Comparison of ENCODE assay signal across 10 mouse cellular contexts in genomic region chr2:4472760-4473480, GRCm38 (mm10).
DNase-seq lines count a peak whose midpoint lies in the region; ATAC-seq lines count a peak whose summit lies in the region.
"Had no signal": no experiment of that assay in that cellular context is flagged by ENCODE, and none has a peak within 500 bp of the region (broad histone marks: within the 10 kb centered on the region; RNA-seq: fewer than 3 reads in every experiment).

No protein-coding gene starts in this region.

- H3K36me3 ChIP-seq in heart, embryonic 10.5 days, result peaks cover 17% of the 10 kb centered on the region; the same call in 1 of the 2 replicates
- no peaks in the 10 kb centered on the region for H3K36me3 ChIP-seq in lung, embryonic 16.5 days (ENCODE audit: control insufficient read depth, insufficient read depth, low read length)
- H3K36me3 ChIP-seq in hindbrain, embryonic 16.5 days (ENCODE audit: control insufficient read depth, insufficient read depth, low read length), result peaks cover 8% of the 10 kb centered on the region

- H3K27ac ChIP-seq in heart, embryonic 10.5 days, result no peak overlapping the region
- H3K27ac ChIP-seq in lung, embryonic 16.5 days (ENCODE audit: low read length), result peak overlapping the region; percentile 35; the same call in 1 of the 2 replicates
- H3K27ac ChIP-seq in hindbrain, embryonic 16.5 days (ENCODE audit: low read depth, low read length), result peak overlapping the region; percentile 29; the same call in 1 of the 2 replicates
- H3K27ac ChIP-seq: midbrain, embryonic 12.5 days had no signal

- DNase-seq in heart, adult 11 months, result peak; percentile 98
- no peak for DNase-seq in heart, embryonic 10.5 days (ENCODE audit: low spot score)
- DNase-seq in lung, adult 18-20 months, result no peak
- peak; percentile 59 for DNase-seq in gastrocnemius, postnatal 10 days
- DNase-seq in B cell, adult 2 months, result no peak
- no peak for DNase-seq in thymus, postnatal 10 days (ENCODE audit: low spot score in 2 of 2)

- 74% methylated on average over 7 of the region's 7 CpGs for WGBS in heart, embryonic 10.5 days
- 53% methylated on average over 7 of the region's 7 CpGs for WGBS in lung, embryonic 16.5 days
- 36% methylated on average over 7 of the region's 7 CpGs for WGBS in hindbrain, embryonic 16.5 days

- H3K4me3 ChIP-seq in heart, embryonic 10.5 days, result no peak overlapping the region
- no peak overlapping the region for H3K4me3 ChIP-seq in lung, embryonic 16.5 days (ENCODE audit: low read length)
- H3K4me3 ChIP-seq in hindbrain, embryonic 16.5 days (ENCODE audit: low read length), result no peak overlapping the region
- H3K4me3 ChIP-seq: limb, embryonic 13.5 days; midbrain, embryonic 12.5 days had no signal

- no peak overlapping the region for H3K9ac ChIP-seq in lung, embryonic 16.5 days (ENCODE audit: low read length)
- no peak overlapping the region for H3K9ac ChIP-seq in hindbrain, embryonic 16.5 days (ENCODE audit: low read depth, low read length)
- H3K9ac ChIP-seq: limb, embryonic 13.5 days; midbrain, embryonic 12.5 days had no signal

- no peak for ATAC-seq in lung, embryonic 16.5 days (ENCODE audit: low read depth)
- ATAC-seq in hindbrain, embryonic 16.5 days, result peak; percentile 44; the same call in 1 of the 2 replicates

- H3K4me2 ChIP-seq in lung, embryonic 16.5 days (ENCODE audit: low read depth, low read length), result no peak overlapping the region
- no peak overlapping the region for H3K4me2 ChIP-seq in hindbrain, embryonic 16.5 days (ENCODE audit: low read length)
- H3K4me2 ChIP-seq: limb, embryonic 13.5 days; midbrain, embryonic 12.5 days had no signal

- H3K27me3 ChIP-seq in heart, embryonic 10.5 days (ENCODE audit: insufficient read depth, poor library complexity, severe bottlenecking), result no peaks in the 10 kb centered on the region
- H3K27me3 ChIP-seq in lung, embryonic 16.5 days (ENCODE audit: control insufficient read depth, insufficient read depth, low read depth, low read length), result no peaks in the 10 kb centered on the region
- no peaks in the 10 kb centered on the region for H3K27me3 ChIP-seq in hindbrain, embryonic 16.5 days (replicated peaks; ENCODE audit: control insufficient read depth, insufficient read depth, low read length)
- H3K27me3 ChIP-seq: limb, embryonic 13.5 days; midbrain, embryonic 12.5 days had no signal

- H3K4me1 ChIP-seq in heart, embryonic 10.5 days, result peaks cover 30% of the 10 kb centered on the region
- peaks cover 17% of the 10 kb centered on the region for H3K4me1 ChIP-seq in lung, embryonic 16.5 days (replicated peaks; ENCODE audit: control insufficient read depth, insufficient read depth, low read length)
- H3K4me1 ChIP-seq in hindbrain, embryonic 16.5 days (ENCODE audit: control insufficient read depth, insufficient read depth, low read depth, low read length), result peaks cover 13% of the 10 kb centered on the region

- no peaks in the 10 kb centered on the region for H3K9me3 ChIP-seq in heart, embryonic 10.5 days
- H3K9me3 ChIP-seq in lung, embryonic 16.5 days (ENCODE audit: control insufficient read depth, low read length), result no peaks in the 10 kb centered on the region; the same call in 1 of the 2 replicates
- no peaks in the 10 kb centered on the region for H3K9me3 ChIP-seq in hindbrain, embryonic 16.5 days (ENCODE audit: control insufficient read depth, low read length)

Comparison
In these comparisons a context has a peak if more than half of its experiments do, and no peak if none do; other contexts are left out.
1. DNase-seq: peak in heart, adult 11 months (single experiment) and gastrocnemius, postnatal 10 days (single experiment); none in heart, embryonic 10.5 days (single experiment), lung, adult 18-20 months (0 of 2), B cell, adult 2 months (0 of 2) and thymus, postnatal 10 days (0 of 2).